Mouse (Mus musculus): ENCODE measurements around the gene Zbtb16.

The Zbtb16 gene

DNA sequence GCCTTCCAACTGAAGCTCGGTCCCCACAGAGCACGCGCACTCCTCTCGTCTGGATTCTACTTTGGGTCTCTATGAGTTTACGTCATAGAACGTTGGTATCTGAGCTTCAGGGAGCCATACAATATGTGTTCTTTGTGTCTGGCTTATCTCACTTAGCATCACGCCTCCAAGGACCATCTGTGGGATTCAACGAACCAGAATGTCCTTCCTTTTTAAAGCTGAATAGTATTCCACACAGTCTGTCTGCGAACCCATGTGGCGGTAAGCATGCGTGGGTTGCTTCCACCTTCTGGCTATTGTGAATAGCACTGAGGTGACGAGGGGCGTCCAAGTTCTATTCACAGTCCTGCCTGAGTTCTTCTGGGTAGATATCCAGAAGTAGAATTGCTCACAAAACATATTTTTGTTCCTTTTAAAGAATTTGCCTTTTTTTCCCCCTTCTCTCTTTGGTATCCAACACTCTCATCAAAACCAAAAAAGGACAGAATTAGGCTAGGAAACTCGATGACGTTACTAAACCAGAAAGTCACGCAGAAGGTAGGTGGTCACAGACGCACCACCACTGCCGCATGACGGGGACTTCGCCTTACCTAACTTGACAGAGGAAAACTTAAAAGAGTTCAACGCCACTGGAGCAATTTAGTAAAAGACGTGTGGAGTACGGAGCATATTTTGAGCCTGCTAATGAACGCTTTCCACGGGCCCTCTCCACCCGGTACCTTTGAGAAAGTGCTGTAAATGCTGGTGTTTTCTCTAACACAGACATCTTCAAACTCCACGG is 32.4 kb downstream of the Zbtb16 start:
- in situ Hi-C loops (cut with MboI, MseI), result no loop called here

DNA sequence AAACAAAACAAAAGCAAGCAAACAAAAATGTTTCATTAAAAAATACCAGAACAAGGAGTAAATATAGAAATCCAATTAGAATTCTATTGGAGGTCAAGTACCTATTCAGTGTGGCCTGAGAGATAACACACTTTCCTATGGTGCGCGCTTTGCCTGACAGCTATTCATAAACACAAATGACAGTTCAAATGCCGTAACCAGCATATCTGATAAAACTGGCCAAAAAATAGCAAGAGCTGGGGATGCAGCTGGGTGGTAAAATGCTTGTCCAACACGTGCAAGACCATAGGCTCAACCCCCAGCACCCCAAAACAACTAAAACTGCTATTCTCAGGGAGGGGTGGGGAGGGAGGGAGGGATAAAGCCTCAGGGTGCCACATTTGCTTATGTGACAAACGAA is 33.6 kb downstream of the Zbtb16 start:
- in situ Hi-C loops (cut with MboI, MseI), result no loop called here

DNA sequence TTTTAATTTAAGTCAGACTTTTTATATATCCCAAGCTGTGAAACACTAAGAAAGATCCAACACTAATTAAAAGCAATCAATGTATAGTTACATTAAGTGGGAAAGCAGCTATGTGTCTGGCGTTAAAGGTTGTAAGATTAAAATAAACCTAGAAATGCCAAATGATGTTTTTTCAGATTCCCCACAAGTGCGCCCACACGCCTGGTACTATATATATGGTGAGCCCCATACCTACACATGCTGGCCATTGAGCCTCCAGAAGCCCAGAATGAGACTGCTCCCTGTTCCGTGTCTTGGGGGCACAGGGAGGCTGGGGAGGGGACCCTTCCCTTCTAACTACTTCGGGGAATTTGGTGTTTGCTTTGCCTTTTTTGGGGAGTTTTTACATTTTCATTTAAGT is 34.7 kb downstream of the Zbtb16 start:
- in situ Hi-C loops (cut with MboI, MseI), result no loop called here

DNA sequence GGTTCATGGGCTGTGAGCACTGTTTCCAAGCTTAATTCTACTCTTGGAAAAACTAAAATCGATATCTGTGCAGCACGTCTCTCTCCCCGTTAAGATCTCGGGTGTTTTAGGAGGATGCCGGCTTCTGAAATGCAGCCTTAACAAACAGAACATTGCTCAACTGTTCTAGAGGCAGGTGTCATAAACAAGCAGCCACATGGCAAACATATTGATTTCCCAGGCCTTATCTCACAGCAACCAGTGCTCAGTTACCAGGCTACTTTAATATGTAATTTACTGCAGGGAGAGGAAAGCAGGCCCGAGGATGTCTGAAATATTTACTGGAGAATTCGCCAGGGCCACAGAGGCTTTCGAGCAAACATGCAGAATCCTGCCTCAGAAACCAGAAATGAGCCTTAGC is 35.4 kb downstream of the Zbtb16 start:
- in situ Hi-C loops (cut with MboI, MseI), result no loop called here

DNA sequence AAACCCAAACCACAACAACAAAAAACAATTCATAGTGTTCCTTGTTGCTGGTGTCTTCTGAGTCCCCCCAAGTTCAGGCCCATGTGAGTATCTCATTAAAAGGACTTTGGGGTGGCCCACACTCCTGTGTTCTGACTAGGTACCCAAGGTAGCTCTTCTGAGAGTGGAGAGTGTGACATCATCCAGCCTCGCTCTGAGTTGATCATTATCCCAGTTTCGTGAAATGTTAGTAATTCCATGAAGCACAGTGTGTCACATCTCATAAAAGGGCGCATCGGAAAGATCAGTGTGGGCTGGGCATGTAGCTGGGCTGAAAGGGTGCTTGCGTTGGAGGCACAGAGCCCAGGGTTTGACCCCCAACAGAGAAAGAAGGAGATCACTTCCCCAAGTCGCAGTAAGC is 38.0 kb downstream of the Zbtb16 start:
- in situ Hi-C loops (cut with MboI, MseI), result no loop called here

DNA sequence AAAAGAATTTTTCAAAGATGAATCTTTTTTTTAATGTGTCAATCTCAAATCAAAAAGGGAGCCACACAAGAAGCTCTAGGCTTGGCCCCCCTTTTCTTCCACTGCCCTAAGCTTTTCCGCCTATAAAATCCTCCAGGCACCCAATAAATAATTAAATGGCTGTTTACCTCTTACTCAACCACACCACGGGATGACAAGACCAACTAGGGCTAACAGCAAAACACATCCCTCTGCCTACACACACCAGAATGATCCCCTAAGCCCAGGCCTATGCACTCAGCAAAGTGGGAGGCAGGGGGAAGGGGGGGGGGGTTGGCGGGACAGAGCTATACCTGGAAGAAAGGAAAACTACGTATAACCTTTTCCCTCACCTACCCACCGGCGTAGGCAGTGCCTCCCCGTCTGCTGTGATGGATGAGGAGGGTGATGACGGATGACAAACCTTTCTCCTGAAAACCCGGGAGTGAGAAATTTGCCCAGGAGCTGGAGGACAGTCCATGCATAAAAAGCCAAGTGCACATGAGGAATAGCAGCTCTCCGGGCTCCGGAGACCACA is 39.7 kb downstream of the Zbtb16 start:
- in situ Hi-C loops (cut with MboI, MseI), result no loop called here

DNA sequence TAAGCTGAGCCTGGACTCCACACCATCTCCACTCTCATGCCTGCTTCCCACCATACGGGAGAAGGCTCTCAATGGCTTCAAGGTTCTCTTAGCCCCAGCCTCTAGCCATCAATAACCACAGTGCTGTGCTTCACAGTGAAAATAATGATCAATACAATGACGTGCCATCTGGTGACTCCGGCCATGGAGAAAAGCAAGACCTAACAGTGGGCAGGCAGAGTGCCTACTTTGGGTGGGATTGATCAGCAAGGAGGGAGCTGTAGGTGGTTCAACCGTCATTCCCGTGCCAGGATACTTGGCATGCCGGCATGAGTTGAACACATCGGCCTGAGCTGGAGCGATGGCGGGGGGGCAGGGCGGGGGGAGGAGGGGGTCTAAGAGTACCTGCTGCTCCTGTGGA is 40.3 kb downstream of the Zbtb16 start:
- in situ Hi-C loops (cut with MboI, MseI), result no loop called here

DNA sequence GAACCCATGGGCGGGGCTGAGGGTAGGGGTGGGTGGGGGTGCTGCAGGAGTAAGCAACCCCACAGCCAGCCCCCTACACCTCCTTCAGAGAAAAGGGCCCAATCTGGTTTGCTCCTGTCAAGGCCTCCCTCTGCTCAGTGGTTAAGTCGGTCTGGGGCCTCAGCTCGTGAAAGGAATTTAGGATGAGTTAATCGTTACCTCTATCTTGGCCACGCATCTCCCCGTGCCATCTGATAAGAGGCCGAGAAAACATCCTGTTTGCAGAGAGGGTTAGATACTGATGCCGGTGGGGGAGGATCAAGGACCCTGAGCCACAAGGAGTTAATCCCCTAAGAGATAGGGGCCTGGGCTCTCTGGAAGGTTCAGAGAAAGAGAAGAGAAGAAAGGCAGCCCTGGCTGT is 40.9 kb downstream of the Zbtb16 start:
- in situ Hi-C loops (cut with MboI, MseI), result no loop called here

DNA sequence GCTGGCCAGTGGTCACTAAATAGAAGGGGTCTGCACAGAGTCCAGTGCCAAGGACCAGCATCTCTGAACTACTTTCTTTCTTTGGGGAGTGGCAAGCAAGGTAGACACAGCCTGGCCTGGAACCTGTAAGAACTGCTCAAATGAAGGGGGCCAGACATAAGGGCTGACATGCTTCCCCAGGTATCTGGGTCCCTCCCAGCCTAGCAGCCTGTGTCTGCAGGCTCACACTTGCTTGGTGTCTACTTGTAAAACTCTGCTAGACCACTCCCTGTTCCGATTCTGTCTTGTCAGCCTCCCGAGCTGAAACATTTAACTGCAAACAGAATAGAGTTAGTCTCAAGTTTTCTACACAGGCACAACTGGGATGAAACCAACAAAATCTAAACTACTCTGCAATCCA is 41.6 kb downstream of the Zbtb16 start:
- in situ Hi-C loops (cut with MboI, MseI), result no loop called here

DNA sequence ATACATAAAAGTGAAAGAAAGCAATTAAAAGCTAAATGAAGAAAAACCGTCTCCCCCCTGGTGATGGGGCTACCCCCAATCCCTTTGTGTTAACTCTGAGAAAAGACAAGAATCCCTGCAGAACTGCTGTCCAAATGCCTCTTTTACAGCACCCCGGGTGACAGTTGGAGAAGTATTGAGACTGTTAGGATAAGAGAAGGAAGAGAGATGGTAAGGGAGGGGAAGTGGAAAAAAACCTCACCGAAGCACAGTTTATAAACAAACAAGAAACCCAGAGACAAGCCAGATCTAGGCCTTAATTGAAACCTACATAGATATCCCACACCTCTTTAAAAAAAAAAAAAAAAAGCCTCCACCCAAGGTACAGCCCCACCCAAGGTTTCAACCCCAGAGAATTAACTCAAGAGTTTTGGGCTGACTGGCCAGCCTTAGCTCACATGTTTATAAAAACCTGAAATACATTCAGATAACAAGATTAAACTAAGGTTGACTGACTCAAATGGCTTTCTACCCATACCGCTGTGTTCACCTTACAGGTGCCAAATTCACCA is 42.3 kb downstream of the Zbtb16 start:
- in situ Hi-C loops (cut with MboI, MseI), result no loop called here

DNA sequence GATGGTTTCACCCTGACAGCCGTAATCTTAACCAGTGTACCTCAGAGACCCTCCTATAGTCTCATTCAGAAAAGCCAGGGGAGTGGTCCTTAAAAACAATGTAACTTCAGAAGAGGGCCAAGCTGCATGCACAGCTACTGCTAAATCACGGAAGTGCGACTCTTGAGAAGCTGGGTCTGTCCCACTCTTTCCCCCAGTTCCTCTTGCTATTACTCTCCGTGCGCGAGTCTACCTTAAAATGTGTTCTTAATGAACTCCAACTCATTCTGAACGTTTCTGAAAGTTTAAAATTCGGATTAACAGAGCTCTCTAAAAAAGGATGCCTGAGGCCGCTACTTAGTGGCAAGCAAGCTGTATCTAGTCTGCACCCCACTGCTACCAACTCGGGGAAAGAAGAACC is 45.4 kb downstream of the Zbtb16 start:
- in situ Hi-C loops (cut with MboI, MseI), result no loop called here

DNA sequence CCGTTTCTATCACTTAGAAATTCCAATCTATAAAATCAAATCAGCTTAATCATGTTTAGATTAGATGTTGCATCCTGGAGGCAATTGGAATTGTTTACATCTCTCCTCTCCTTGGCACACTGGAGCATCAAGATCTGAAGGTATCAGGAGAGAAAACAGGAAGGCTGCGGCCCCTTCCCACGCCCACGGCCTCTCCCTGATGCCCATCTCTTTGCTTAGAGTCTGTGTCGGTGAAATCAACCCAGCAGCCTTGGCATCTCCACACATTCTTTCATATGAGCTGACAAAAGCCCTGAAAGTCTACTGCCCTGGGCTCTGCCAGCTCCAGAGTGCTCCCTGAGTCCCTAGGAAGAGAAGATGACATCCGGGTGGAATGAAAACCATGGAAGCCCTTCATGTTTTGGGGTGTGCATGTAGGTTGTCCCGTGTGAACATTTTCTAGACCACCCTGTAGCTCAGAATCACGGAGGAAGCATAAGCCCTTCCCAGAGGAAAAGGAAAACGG is 48.1 kb downstream of the Zbtb16 start:
- in situ Hi-C loops (cut with MboI, MseI), result no loop called here

DNA sequence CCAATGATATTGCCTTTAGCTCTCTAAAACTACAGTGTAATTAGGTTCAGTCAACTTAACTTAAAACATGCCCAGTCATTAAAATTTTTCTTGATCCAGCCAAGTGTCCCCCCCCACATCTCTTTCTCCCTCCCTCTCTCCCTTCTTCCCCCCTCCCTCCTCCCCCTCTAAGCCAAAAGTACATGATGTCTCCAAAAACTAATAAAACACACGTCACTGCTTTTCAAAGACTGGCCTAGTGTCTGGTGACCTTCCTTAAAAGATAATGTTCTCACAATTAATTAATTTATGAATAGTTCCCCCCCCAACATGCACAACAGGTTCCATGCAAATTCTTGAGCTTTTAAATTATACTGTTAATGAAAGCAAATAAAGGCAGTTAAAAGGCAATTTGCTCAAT is 48.7 kb downstream of the Zbtb16 start:
- in situ Hi-C loops (cut with MboI, MseI), result no loop called here

DNA sequence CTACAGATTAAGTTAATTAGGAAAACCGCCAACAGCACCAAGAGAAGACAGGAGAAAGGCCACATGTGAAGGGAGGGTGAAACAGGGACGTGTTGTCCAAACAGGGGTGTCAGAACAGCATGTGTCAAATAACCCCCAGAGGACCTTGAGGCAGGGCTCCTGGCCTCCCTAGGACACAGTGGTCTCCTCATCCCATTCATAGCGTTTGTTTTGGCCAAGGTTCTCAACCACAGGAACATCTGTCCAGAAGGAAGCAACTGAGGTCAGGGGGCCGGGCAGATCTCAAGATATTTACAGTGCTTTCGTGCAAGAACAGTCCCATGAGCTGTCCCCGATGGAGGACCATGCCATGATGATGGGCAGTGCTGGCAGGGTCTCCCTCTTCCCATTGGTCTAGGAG is 49.2 kb downstream of the Zbtb16 start:
- in situ Hi-C loops (cut with MboI, MseI), result no loop called here

DNA sequence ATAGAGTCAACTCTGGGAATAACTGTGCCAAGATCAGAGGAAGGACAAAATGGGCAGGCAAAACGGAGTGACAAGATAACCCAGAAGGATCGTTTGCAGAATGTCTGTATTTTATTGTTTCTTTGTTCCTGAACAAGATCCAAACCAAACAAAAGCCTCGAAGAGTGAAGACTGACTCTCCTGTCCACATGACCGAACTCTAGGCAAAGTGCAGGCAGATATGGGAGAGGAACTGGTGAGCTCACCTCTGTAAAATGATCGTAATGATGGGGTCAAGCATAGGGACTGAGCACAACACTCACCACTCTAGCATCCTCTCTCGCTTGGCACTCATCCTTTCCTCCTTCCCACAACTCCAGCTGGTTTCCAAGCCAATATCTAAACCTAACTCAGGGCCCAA is 51.1 kb downstream of the Zbtb16 start:
- in situ Hi-C loops (cut with MboI, MseI), result no loop called here

DNA sequence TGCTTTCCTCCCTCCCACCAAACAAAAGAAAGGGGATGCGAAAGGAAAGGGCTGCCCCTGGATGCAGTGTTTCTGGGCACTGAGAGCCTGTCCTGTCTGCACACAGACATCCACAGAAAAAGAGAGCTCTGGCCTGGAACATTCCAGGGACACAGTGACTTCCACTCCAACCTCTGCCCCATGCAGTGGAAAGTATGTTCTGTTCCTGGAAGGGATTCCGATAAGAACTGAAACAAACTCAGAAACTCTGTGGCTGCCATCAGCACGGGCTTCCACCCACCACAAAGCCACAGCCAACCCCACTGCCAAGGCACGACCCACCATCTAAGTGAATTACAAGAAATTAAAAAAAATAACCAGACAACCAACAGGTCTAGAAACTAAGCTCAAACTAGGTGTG is 52.7 kb downstream of the Zbtb16 start:
- in situ Hi-C loops (cut with MboI, MseI), result no loop called here

DNA sequence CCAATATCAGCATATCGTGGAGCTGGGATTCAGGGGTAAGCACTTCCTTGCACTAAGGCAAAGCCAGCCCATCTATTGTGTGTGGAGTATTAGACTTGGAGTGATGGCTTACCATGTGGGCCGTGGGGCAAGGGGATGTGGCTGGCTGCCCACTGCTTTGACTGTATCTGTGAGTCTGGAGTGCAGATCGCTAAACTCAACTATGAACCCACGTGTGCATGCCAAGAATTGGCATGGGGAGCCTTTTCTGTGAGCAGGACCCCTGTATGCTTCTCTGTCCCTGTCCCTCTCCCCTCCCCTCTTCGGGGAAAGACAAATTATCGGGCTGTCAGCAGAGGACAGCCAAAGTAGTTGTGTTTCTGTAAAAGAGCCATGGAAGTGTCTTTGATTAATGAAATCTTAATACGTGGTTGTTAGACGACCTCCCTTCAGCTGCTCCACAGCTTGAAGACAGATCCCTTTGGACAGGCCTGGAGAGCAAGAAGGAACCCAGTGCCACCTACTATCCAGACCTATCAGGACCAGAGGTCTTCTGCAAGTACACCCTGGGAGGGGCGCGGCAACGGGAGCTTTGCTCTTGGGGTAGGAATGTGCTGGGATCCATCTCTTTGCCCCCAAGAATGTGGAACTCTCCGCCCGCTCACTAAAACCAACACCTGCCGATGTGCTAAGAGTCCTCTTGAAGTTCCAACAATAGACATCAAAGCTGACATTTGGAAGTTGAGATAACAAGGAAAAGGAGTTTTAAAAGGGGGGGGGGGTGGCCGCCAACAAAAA is 53.5 kb downstream of the Zbtb16 start:
- in situ Hi-C loops (cut with MboI, MseI), result no loop called here

DNA sequence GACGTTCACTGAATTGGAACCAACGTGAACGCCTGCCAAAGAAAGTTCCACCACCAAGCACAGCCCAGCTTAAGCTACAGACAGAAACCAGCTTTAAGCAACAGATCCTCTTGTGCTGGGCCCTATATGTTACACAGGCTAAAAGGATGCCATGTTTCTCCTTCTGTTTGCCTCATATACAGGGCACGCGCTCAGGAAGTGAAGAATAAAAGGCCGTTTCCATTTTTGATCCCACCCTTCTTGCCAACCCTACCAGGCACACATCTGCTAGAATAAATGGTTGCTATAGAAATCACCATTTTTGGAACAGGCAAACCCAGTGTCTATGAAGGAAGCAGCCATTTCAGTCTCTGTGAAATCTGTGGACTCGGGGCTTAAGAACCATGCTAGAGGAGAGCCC is 59.8 kb downstream of the Zbtb16 start:
- in situ Hi-C loops (cut with MboI, MseI), result no loop called here

DNA sequence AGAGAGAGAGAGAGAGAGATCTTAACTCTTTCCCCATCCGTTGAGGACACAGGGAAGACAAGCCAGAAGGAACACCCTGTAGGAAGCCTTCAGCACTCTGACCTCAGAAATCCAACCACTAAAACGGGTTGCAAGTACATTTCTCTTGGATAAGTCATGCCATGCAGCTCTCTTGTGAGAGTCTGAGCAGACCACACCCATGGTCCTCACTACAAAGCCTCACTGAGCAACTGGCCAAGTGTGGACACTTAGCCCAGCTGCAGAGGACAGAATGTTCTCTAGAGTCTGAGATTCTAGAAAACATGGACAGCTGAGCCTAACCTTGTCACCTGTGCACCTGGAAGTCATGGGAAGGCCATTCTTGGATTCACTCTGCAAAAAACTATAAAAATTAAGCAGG is 60.5 kb downstream of the Zbtb16 start:
- in situ Hi-C loops (cut with MboI, MseI), result no loop called here

DNA sequence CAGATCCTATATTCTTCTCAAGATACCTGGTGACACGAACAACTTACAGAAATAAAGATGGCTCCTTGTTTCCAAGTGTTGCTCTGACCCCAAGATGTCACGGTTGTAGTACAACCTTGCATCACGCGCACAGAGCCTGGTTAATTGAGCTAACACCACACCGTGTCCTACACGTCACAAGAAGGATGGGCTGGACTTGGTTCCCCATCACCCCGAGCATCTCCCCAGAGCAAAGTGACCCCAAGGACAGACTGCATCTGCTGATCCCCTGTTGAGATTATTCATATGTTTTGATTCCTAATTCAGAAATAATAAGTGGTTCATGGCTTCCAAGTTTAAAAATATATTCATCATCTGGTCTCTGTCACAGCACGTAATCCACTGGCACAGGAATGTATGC is 62.3 kb downstream of the Zbtb16 start:
- in situ Hi-C loops (cut with MboI, MseI), result no loop called here

DNA sequence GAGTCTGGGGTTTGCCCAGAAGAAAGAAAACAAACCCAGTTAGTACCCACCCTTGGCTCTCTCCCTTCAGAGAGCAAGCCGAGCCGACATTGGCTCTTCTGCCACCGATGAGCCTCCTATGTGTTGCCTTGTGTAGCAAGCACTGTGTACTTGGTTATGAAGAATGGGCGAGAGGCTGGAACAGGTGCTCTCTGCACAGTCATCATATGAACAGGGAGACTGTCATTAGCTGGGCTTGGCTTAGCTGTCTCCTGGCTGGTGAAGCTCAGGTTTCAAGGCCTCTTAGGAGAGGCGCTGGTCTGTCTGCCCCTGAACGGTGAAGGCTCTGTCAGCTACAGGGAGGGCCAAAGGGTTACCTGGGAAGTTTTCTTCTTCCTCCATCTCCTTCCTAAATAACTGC is 62.9 kb downstream of the Zbtb16 start:
- in situ Hi-C loops (cut with MboI, MseI), result no loop called here

DNA sequence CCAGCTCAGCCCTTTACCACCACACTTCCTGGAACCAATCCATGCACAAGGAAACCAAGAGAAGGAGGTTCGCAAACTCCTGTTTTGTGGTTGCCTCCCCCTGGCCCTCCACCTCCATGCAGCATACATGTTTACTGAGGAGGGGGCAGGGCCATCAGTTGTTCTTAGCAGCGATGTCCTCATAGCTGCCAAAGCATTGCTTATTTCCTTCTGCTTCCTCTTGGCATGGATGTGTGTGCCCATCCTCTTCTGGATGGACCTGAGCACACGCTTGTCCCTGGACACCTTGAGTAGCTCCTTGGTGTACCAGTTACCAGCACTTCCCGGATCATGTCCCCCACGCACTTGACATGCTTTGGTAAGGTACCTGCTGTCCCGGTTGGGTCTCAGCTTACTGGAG is 64.5 kb downstream of the Zbtb16 start:
- in situ Hi-C loops (cut with MboI, MseI), result no loop called here

DNA sequence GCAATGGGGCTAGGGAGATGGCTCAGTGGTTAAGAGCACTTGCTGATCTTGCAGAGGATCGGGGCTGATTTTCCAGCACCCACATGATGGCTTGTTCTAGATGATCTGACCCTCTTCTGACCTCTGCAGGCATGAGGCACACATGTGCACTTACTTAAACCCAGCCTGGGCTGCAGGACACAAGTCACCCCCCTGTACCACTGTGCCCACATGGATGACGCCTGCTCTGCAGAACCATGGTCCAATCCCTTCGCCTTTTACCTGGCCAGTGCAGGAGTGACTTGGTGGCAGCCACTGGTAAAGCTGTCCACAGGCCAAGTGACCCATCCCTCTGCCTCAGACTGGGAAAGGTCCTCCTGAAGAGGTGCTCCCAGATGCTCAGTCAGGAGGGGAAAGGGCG is 67.1 kb downstream of the Zbtb16 start:
- in situ Hi-C loops (cut with MboI, MseI), result loop anchor here (10.0 kb wide), 1 partner anchor 1424 kb away; no protein-coding TSS in a partner anchor
